Comparison of ENCODE assay signal across 8 mouse cellular contexts in genomic region chr1:165018692-165019309, GRCm38 (mm10).
DNase-seq lines count a peak whose midpoint lies in the region; ATAC-seq lines count a peak whose summit lies in the region.

No protein-coding gene starts in this region.

- H3K9me3 ChIP-seq in heart, embryonic 11.5 days (replicated peaks; ENCODE audit: control insufficient read depth, low read length), result no peaks in the 10 kb centered on the region
- no peaks in the 10 kb centered on the region for H3K9me3 ChIP-seq in forebrain, embryonic 16.5 days (ENCODE audit: control insufficient read depth, low read length)
- no peaks in the 10 kb centered on the region for H3K9me3 ChIP-seq in neural tube, embryonic 12.5 days

- peak overlapping the region; percentile 64 for H3K4me2 ChIP-seq in heart, embryonic 11.5 days
- peak overlapping the region; percentile 57 for H3K4me2 ChIP-seq in forebrain, embryonic 16.5 days (ENCODE audit: low read length)
- H3K4me2 ChIP-seq in neural tube, embryonic 12.5 days (replicated peaks), result peak overlapping the region; percentile 56

- intact Hi-C loops in left cerebral cortex, postnatal 14 days (cut with DNase I), result loop anchor here (5.0 kb wide), 1 partner anchor 92 kb away; no protein-coding TSS in a partner anchor

- peak overlapping the region; percentile 23 for H3K4me3 ChIP-seq in heart, embryonic 11.5 days (ENCODE audit: low read depth, low read length)
- peak overlapping the region; percentile 49 for H3K4me3 ChIP-seq in forebrain, embryonic 16.5 days (replicated peaks; ENCODE audit: low read length)
- peak overlapping the region; percentile 23 for H3K4me3 ChIP-seq in neural tube, embryonic 12.5 days

- WGBS in heart, embryonic 11.5 days (ENCODE audit: insufficient replicate concordance), result 12% methylated on average over 16 of the region's 16 CpGs
- 10% methylated on average over 16 of the region's 16 CpGs for WGBS in forebrain, embryonic 16.5 days
- WGBS in neural tube, embryonic 12.5 days, result 18% methylated on average over 16 of the region's 16 CpGs

- no peak for DNase-seq in heart, adult 9 months (ENCODE audit: low spot score in 2 of 2)
- DNase-seq in cerebellum, adult 11 months, result peak; percentile 13
- peak; percentile 63 to 74 for DNase-seq in left cerebral cortex, postnatal 14 days (ENCODE audit: low spot score in 2 of 2)
- no peak for DNase-seq in urinary bladder, postnatal 25 days (ENCODE audit: low spot score)
- DNase-seq in spleen, adult 12 weeks (ENCODE audit: low spot score), result no peak

- peak overlapping the region; percentile 37 for H3K27ac ChIP-seq in heart, embryonic 11.5 days (ENCODE audit: low read depth, low read length)
- peak overlapping the region; percentile 78 for H3K27ac ChIP-seq in forebrain, embryonic 16.5 days (ENCODE audit: low read length)
- H3K27ac ChIP-seq in neural tube, embryonic 12.5 days, result no peak overlapping the region

- H3K4me1 ChIP-seq in heart, embryonic 11.5 days (ENCODE audit: control insufficient read depth, insufficient read depth, low read length), result peaks cover 10% of the 10 kb centered on the region
- H3K4me1 ChIP-seq in forebrain, embryonic 16.5 days (replicated peaks; ENCODE audit: control insufficient read depth, insufficient read depth, low read length), result peaks cover 9% of the 10 kb centered on the region; the same call in 1 of the 2 replicates
- no peaks in the 10 kb centered on the region; the same call in 1 of the 2 replicates for H3K4me1 ChIP-seq in neural tube, embryonic 12.5 days

- H3K36me3 ChIP-seq in heart, embryonic 11.5 days (ENCODE audit: control insufficient read depth, insufficient read depth, low read length), result no peaks in the 10 kb centered on the region
- no peaks in the 10 kb centered on the region for H3K36me3 ChIP-seq in forebrain, embryonic 16.5 days (ENCODE audit: control insufficient read depth, insufficient read depth)
- no peaks in the 10 kb centered on the region for H3K36me3 ChIP-seq in neural tube, embryonic 12.5 days

- peak; percentile 42; the same call in 1 of the 2 replicates for ATAC-seq in heart, embryonic 11.5 days (replicated peaks; ENCODE audit: insufficient number of reproducible peaks, low FRiP score, low TSS enrichment)
- peak; percentile 99 for ATAC-seq in forebrain, embryonic 16.5 days
- ATAC-seq in neural tube, embryonic 12.5 days (ENCODE audit: low FRiP score, low read depth), result peak; percentile 95

- H3K27me3 ChIP-seq in heart, embryonic 11.5 days (ENCODE audit: control insufficient read depth, insufficient read depth, low read length), result no peaks in the 10 kb centered on the region
- H3K27me3 ChIP-seq in forebrain, embryonic 16.5 days (replicated peaks; ENCODE audit: control insufficient read depth, insufficient read depth, low read length), result no peaks in the 10 kb centered on the region
- H3K27me3 ChIP-seq in neural tube, embryonic 12.5 days (replicated peaks), result no peaks in the 10 kb centered on the region

- H3K9ac ChIP-seq in heart, embryonic 11.5 days (ENCODE audit: low read depth, low read length), result peak overlapping the region; percentile 59
- peak overlapping the region; percentile 66 for H3K9ac ChIP-seq in forebrain, embryonic 16.5 days (replicated peaks; ENCODE audit: low read depth, low read length)
- H3K9ac ChIP-seq in neural tube, embryonic 12.5 days, result no peak overlapping the region

Comparison
In these comparisons a context has a peak if more than half of its experiments do, and no peak if none do; other contexts are left out.
1. ATAC-seq: peak in every context shown above with its lines; median percentile 99 in forebrain, embryonic 16.5 days; 95 in neural tube, embryonic 12.5 days; 42 in heart, embryonic 11.5 days.
2. DNase-seq: peak in cerebellum, adult 11 months (single experiment) and left cerebral cortex, postnatal 14 days (2 of 2); none in heart, adult 9 months (0 of 2), urinary bladder, postnatal 25 days (single experiment) and spleen, adult 12 weeks (single experiment).
3. Peak in every context shown above with its lines, with median percentiles within 50 percentile points of each other: H3K4me2 ChIP-seq and H3K4me3 ChIP-seq.